Mouse (Mus musculus): ENCODE results near the gene Pex14.

Pex14 gene

GRCm38 (mm10) chr4:149126115-149126509 is 26.4 kb upstream of the Pex14 start:
- CTCF ChIA-PET: no interaction called here
- POLR2A ChIA-PET: interaction anchor here in 2 of 4 experiments (0.6 to 3.7 kb wide), 5 partner anchors 8 to 194 kb away, joined by 3 to 13 read pairs (median 4); partner anchors contain the start of genes Cenps (in 1 of the 2), Dffa (in 1 of the 2) and Pgd (in 1 of the 2)

- ChIA-PET CTCF (interaction anchor here in 2 of 4 experiments (0.6 to 1.1 kb wide), 3 partner anchors 19 to 396 kb away, joined by 3 to 8 read pairs (median 6); no protein-coding TSS in a partner anchor), POLR2A (interaction anchor here in 3 of 4 experiments (0.6 to 3.7 kb wide), 16 partner anchors 8 to 801 kb away, joined by 3 to 13 read pairs (median 4); partner anchors contain the start of genes Cenps (in 2 of the 3) and Dffa (in 1 of the 3))
Observed at GRCm38 (mm10) chr4:149125341-149126114, 25.9 kb upstream of the Pex14 start.

DNA sequence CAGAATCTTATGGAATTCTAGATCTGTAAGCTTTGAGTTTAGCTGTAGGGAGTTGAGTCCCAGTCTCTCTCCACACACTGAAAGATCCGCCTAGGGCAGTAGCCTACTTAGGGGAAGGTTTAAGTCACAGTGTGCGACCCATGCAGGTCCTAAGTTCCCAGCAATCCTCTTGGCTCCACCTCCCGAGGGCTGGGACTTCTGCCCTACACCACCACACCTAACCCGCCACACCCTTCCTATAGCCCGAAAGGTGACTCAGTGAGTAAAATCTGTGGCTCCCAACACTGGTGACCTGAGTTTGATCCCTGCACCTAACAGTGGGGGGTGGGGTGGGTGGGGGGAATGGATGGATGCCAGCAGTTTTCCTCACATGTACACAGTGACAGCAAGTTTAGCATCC is 23.8 kb upstream of the Pex14 start:
- ChIA-PET POLR2A (interaction anchor here in 2 of 4 experiments (0.9 to 3.7 kb wide), 10 partner anchors 8 to 497 kb away, joined by 3 to 13 read pairs (median 3); partner anchors contain the start of genes Cenps (in 1 of the 2), Dffa (in 1 of the 2), Pgd (in 1 of the 2) and Tardbp (in 1 of the 2)), CTCF (interaction anchor here in 2 of 4 experiments (0.7 to 0.8 kb wide), 2 partner anchors 14 to 442 kb away, joined by 3 to 6 read pairs; partner anchors contain the start of gene Cenps (in 1 of the 2))

DNA sequence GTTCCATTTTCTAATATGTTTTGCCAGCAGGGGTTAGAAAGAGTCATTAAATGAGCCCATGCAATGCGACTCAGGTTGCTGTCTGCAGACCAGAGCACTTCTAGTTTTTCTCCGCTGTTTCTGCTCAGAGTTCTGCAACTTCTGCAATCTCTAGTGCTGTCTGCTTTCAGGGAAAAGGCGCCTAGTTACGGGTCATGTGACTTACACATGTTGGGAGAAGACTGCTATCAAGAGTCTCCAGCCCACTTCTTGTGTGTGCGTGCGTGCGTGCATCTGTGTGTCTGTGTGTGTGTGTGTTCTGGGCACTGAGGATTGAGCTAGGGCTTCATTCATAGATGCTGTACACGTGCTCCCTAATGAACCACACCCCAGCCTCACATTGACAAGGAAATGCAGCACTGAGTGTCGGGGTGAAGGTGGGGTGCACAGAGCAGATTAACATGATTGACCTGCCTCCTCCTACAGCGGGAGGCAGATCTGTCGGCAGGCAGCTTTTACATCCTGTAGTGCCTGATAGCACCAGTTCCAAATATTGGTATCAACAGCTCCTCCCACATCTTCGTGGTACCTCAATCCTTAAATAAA is 20.4 kb upstream of the Pex14 start:
- CTCF ChIA-PET: interaction anchor here in 2 of 4 experiments (0.7 kb wide), 3 partner anchors 44 to 46 kb away, joined by 3 to 5 read pairs (median 3); no protein-coding TSS in a partner anchor
- POLR2A ChIA-PET: interaction anchor here in 3 of 4 experiments (0.6 to 1.2 kb wide), 4 partner anchors 16 to 55 kb away, joined by 3 to 5 read pairs (median 3); partner anchors contain the start of gene Dffa (in 1 of the 3)

DNA sequence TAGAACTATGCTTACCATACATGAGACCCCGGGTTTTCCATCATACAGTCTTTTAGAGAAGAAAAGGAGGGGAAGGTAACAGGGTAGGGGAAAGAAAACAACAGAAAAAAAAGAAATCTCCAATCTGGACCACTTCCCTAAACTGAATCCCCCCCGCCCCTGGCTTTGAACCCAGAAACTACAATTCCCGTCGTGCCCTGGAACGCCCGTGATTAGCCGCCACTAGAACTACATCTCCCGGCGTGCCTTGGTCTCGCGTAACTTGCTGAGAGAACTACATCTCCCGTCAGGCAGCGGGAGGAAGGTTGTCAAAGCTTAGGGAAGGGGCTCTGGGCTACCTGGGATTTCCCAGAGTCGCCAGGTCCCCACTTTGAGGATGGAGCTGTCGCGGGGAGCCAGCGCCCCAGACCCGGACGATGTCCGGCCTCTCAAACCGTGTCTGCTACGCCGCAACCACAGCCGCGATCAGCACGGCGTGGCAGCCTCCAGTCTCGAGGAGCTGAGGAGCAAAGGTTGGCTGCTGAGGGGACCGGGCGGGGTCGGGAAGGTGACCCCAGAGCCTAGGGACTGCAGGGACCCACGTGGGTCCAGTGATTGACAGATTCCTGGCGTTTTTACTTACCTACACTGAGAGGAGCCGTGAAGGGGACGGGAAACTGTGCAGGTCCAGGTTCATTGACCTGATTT is 4.3 kb upstream of the Pex14 start, which contains the start of gene Dffa:
TSS of gene Dffa (plus strand) at position 272 of the 687 bp plus-strand sequence.
- ChIA-PET CTCF (interaction anchor here in 3 of 4 experiments (0.6 to 1.6 kb wide), 6 partner anchors 20 to 460 kb away, joined by 3 to 5 read pairs (median 4); no protein-coding TSS in a partner anchor), POLR2A (interaction anchor here in 3 of 4 experiments (0.5 to 1.6 kb wide), 23 partner anchors 8 to 1698 kb away, joined by 3 to 7 read pairs (median 3); partner anchors contain the start of genes Tardbp (in 3 of the 3), Cort (in 1 of the 3) and Pgd (in 1 of the 3))

DNA sequence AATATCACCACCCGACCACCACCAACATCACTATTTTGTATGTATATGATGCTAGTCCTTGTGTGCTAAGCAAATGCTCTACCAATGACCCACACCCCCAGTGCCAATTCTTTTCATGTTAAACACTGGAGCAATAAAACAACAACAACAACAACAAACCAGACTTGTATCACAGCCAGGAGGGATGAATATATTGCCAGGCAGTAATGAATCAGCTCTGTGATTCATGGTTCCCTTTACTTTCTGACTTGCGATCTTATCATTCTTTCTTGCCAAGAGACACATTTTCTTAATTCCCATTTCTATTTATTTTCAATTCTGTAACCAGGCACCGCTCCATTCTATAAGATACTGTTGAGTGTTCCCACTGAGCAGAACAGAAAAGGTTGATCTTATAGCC is 1.8 kb upstream of the Pex14 start:
- ChIA-PET CTCF (no interaction called here), POLR2A (interaction anchor here in 1 of 4 experiments (0.8 kb wide), 1 partner anchor 25 kb away, joined by 3 read pairs; no protein-coding TSS in a partner anchor)

DNA sequence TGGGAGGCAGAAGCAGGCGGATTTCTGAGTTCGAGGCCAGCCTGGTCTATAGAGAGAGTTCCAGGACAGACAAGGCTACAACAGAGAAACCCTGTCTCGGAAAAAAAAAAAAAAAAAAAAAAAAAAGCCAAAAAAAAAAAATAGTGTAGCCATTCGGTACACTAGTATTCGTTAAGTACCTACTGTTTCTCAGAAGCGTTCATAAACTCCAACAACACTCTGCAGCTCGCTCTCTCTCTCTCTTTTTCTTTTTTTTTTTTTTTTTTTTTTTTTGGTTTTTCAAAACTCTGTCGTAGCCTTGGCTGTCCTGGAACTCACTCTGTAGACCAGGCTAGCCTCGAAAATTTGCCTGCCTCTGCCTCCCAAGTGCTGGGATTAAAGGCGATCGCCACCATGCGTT is 773 bp upstream of the Pex14 start:
- CTCF ChIA-PET: interaction anchor here in 1 of 4 experiments (0.6 kb wide), 1 partner anchor 8 kb away, joined by 3 read pairs; no protein-coding TSS in a partner anchor

DNA sequence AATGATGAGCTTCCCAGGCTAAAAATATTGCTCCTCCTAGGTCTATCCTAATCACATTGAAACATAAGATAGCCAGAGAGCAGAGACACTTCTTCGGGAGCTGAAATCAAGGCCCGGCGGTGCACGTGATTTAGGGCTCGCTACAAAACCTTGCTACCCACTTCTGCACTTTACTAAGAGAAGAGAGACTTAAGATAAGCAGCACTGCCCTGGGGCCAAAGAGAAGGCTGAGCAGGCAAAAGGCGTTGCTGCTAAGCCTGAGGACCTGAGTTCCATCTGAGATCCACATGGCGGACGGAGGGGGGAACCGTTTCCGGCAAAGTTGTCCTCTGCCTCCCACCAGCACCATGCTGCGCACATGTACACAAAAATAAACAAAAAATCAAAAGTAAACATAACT is 1.1 kb downstream of the Pex14 start:
- ChIA-PET CTCF (interaction anchor here in 1 of 4 experiments (1.2 kb wide), 1 partner anchor 23 kb away, joined by 3 read pairs; no protein-coding TSS in a partner anchor), POLR2A (interaction anchor here in 2 of 4 experiments (0.7 to 1.5 kb wide), 4 partner anchors 10 to 26 kb away, joined by 3 to 6 read pairs (median 3); no protein-coding TSS in a partner anchor)

More for the DNA sequence above, 773 bp upstream of the Pex14 start:
- POLR2A ChIA-PET: interaction anchor here in 1 of 4 experiments (0.6 to 0.8 kb wide), 4 partner anchors 24 to 931 kb away, joined by 3 to 4 read pairs (median 3); no protein-coding TSS in a partner anchor

GRCm38 (mm10) chr4:149097956-149098355 is 1.7 kb downstream of the Pex14 start:
- CTCF ChIA-PET: no interaction called here
- POLR2A ChIA-PET: interaction anchor here in 2 of 4 experiments (0.7 to 1.5 kb wide), 2 partner anchors 11 to 27 kb away, joined by 3 read pairs; no protein-coding TSS in a partner anchor

DNA sequence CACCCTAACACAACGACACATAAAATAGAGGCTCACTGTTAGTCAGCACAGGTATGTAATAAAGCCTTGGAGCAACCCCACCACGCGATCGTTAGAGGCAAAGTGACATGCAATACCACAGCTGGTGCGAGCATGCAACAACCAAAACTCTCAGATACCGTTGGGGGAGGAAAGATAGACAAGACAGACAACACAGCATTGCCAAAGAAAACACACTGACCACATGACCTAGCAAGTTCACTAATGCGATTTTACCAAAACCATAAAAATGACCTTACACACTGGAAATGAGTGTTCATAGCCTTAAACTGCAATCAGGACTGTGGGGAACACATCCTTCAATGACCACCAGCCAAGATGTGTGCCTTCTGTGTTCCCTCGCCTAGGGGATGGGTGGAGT is 8.3 kb downstream of the Pex14 start:
- CTCF ChIA-PET: interaction anchor here in 3 of 4 experiments (0.6 to 1.0 kb wide), 3 partner anchors 11 to 335 kb away, joined by 3 to 7 read pairs (median 3); no protein-coding TSS in a partner anchor

DNA sequence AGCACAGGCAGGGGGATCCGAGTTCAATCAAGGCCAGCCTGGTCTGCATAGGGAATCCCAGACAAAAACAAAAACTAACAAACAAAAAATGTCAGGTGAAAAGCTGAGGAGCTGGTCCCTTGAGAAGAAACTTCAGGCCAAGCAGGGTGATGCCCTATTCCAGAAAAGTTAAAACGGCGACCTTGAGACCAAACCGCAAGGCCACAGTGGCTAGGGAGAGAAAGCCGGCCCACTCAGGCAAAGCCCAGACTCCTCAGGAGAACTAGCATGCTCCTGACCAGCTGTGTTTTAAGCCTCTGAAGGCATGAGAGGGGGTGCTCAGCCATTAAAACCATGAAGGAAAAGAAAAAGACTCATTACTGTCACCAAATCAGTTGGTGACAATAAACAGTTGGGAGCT is 14.3 kb downstream of the Pex14 start:
- POLR2A ChIA-PET: interaction anchor here in 2 of 4 experiments (0.6 to 1.1 kb wide), 3 partner anchors 36 to 1513 kb away, joined by 3 read pairs; no protein-coding TSS in a partner anchor
- CTCF ChIA-PET: interaction anchor here in 3 of 4 experiments (0.5 to 1.8 kb wide), 4 partner anchors 9 to 356 kb away, joined by 3 to 14 read pairs (median 8); no protein-coding TSS in a partner anchor

More for the DNA sequence above, 8.3 kb downstream of the Pex14 start:
- POLR2A ChIA-PET: no interaction called here

- ChIA-PET POLR2A (interaction anchor here in 3 of 4 experiments (0.6 to 1.2 kb wide), 5 partner anchors 16 to 298 kb away, joined by 3 to 6 read pairs (median 4); no protein-coding TSS in a partner anchor), CTCF (interaction anchor here in 3 of 4 experiments (0.6 to 1.6 kb wide), 5 partner anchors 62 to 448 kb away, joined by 3 to 8 read pairs (median 4); no protein-coding TSS in a partner anchor)
Observed at GRCm38 (mm10) chr4:149081528-149081927, 18.1 kb downstream of the Pex14 start.

DNA sequence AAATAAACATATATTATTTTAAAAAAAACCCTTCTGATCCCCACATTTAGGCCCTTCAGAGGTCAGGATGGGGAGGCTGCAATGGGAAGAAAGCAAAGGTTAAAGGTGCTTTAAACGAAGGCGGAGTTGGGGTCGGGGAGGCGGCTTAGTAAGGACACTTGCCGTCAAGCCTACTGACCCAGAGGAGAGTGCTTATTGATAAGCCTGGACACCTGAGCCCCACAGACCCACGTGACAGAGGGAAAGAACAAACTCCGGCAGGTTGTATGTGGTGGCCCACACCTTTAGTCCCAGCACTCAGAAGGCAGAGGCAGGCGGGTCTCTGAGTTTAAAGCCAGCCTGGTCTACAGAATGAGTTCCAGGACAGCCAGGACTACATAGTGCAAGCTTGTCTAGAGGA is 19.6 kb downstream of the Pex14 start:
- CTCF ChIA-PET: interaction anchor here in 2 of 4 experiments (0.6 to 2.4 kb wide), 2 partner anchors 11 to 399 kb away, joined by 7 to 12 read pairs; no protein-coding TSS in a partner anchor
- POLR2A ChIA-PET: interaction anchor here in 1 of 4 experiments (0.7 kb wide), 1 partner anchor 609 kb away, joined by 4 read pairs; no protein-coding TSS in a partner anchor

DNA sequence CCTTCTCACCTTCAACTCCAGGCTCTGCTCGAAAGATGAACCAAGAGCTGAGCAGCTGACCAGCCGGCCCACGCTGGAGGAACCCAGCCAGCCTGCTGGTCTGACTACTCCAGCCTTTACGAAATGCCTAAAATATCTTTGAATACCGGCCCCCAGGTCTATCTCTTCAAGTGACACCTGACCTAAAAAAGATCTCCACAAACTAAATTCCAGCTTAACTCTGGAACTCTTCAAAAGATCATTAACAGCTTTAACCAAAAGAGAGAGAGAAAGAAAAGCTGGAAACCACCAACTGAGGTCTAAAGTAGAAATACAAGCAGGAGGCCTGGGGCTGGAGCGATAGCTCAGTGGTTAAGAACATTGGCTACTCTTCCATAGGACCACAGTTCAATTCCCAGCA is 20.0 kb downstream of the Pex14 start:
- CTCF ChIA-PET: interaction anchor here in 2 of 4 experiments (0.6 to 2.4 kb wide), 3 partner anchors 11 to 398 kb away, joined by 6 to 12 read pairs (median 7); no protein-coding TSS in a partner anchor

DNA sequence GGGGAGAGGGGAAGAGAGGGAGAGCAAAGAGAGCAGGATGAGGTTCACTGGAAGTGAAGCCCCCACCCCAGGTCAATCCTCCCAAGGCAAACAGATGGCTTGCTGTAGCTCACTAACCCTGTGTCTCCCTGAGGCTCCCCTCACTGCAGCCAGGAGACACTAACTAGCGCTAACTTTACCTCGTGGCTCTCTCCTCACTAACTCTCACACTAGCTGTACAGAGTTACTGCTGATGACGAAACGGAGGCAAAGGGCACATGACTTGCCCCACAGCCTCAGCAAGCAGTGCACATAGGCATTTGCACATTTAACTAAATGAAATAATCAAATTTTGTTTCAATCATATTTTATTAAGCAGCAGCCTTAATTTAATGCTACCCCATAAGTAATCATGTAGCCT is 21.4 kb downstream of the Pex14 start:
- POLR2A ChIA-PET: interaction anchor here (0.5 to 1.5 kb wide), 9 partner anchors 11 to 471 kb away, joined by 3 to 8 read pairs (median 3); partner anchors contain the start of gene Tardbp (in 1 of the 4)
- CTCF ChIA-PET: interaction anchor here (0.6 to 3.7 kb wide), 9 partner anchors 11 to 397 kb away, joined by 3 to 29 read pairs (median 5); no protein-coding TSS in a partner anchor

More for the DNA sequence above, 20.0 kb downstream of the Pex14 start:
- POLR2A ChIA-PET: no interaction called here

DNA sequence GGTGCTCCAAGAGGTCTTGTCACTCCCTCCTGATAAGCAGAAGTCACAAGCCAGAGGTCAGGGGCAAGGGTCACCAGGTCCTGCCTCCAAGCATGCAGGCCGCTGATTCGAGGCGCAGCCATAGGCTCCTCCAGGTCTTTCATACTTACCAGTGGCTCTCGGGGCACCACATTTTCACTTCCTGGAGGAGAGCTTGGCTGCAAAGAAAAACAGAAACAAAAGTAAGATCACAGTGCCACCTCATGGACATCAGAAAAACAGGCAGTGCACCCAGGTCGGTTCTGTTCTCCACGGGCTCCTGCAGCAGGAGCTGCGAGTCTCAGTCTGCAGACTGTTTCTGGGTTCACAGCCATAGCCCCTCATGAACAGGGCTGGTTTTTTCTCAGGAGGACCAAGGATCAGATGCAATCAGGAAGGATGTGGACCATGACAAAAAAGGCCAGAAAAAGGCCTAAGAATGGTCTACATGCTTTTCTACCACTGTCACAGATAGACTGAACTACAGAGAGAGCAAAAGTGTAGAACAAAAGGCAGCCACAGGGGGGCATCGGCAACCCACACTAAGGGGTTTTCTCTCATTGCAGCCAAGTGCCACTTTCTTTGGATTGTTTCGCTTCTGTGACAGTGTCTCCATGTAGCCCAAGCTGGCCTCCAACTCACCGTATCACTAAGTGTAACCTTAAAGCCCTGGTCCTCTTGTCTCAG is 23.7 kb downstream of the Pex14 start:
- ChIA-PET POLR2A (interaction anchor here in 2 of 4 experiments (0.6 to 2.4 kb wide), 20 partner anchors 9 to 456 kb away, joined by 3 to 7 read pairs (median 3); partner anchors contain the start of gene Tardbp (in 1 of the 2)), CTCF (interaction anchor here (0.5 to 3.7 kb wide), 71 partner anchors 9 to 723 kb away, joined by 3 to 33 read pairs (median 3); partner anchors contain the start of genes Dffa (in 2 of the 4), Cenps (in 1 of the 4), Gm572 (in 1 of the 4) and Pex14 (in 1 of the 4))
